Mouse (Mus musculus) C2C12 (cell line): ENCODE data around the gene Cald1.

Source experiments
- CTCF ChIP-seq: IDR thresholded peaks from one replicate; pipeline ENCODE4 v1.5.1; 2011; ENCODE audit not compliant: control insufficient read depth, insufficient read depth, insufficient read length
- FOSL1 ChIP-seq: IDR thresholded peaks from one replicate; pipeline ENCODE4 v1.8.0; 2011; ENCODE audit warnings: mild to moderate bottlenecking, low read length; ENCODE audit not compliant: poor library complexity, insufficient read depth, severe bottlenecking
- MAX ChIP-seq: IDR thresholded peaks from one replicate; pipeline ENCODE4 v1.6.1; 2011; ENCODE audit warnings: mild to moderate bottlenecking, control low read depth
- MYOD1 ChIP-seq: IDR thresholded peaks from one replicate; pipeline ENCODE4 v1.6.1; 2011; ENCODE audit warnings: low read depth; ENCODE audit not compliant: control insufficient read depth, insufficient read length
- MYOG ChIP-seq: IDR thresholded peaks from one replicate; pipeline ENCODE4 v1.6.1; 2011; ENCODE audit not compliant: control insufficient read depth, insufficient read length; ENCODE audit errors: extremely low read depth
- USF1 ChIP-seq: IDR thresholded peaks from one replicate; pipeline ENCODE4 v1.6.1; 2011; ENCODE audit warnings: low read depth, mild to moderate bottlenecking, control low read depth, moderate library complexity

- no peak for TF ChIP-seq CTCF
- TF ChIP-seq MAX: no peak
- TF ChIP-seq USF1: no peak
- TF ChIP-seq MYOD1: no peak
- no peak for TF ChIP-seq FOSL1
- TF ChIP-seq MYOG: no peak
Observed at GRCm38 (mm10) chr6:34664749-34665148, 66.4 kb downstream of the Cald1 start.
